Mouse (Mus musculus) liver, postnatal 0 days (tissue): ENCODE results near the gene Fam240a.

Experiments
- CTCF ChIP-seq: sonication (generic); IDR thresholded peaks from 2 replicates; pipeline ENCODE4 v1.5.1; 2016; ENCODE audit warnings: antibody characterized with exemption, low read depth
- EP300 ChIP-seq: IDR thresholded peaks from 2 replicates; pipeline ENCODE4 v1.6.1; 2016; ENCODE audit warnings: antibody characterized with exemption, low read depth, mild to moderate bottlenecking

DNA sequence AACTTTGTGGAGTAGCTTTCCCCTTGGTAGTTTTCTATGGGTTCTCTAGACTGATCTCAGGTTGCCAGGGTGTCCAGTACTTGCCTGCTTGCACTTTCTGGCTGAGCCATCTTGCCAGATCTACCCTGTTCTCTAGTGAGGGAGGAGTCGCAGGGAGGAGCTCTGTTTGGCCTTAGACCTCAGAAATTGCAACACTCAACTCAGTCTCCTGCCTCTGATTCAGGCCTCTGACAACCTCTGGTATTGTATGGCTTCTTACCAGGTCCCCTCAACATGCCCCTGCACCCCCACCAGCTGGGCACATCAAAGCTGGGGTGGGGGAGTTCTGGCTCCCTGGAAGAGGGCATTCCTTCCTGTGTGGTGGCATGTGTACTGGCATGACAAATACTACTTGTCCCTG lies 39.3 kb downstream of the Fam240a start:
- TF ChIP-seq CTCF (no peak), EP300 (no peak)
